Mouse (Mus musculus) CD4-positive naive resting alpha-beta T cell, adult 76 days (primary cell): ENCODE results near the gene Camp. TPM values are rescaled to one million over a fixed set of nuclear protein-coding genes. Genes with fewer than 3 reads are reported as not detected.

ENCODE experiments used
- total RNA-seq: library from RNA; stranded (reverse); gene quantifications from one replicate; pipeline ENCODE4 v1.2.4, GENCODE M21; 2023

The Camp gene
- total RNA-seq = 2.4 TPM

GRCm38 (mm10) chr9:109849312-109849758 lies at the start of gene Camp:
Gene Camp, minus strand, starts transcription at chr9:109849617.

GRCm38 (mm10) chr9:109874797-109875691 lies 25.6 kb upstream of the Camp start, which contains the start of gene Cdc25a:
Gene Cdc25a, plus strand, starts transcription at chr9:109875579.

GRCm38 (mm10) chr9:109832391-109833087 lies 16.9 kb downstream of the Camp start, which contains the start of gene Nme6:
Gene Nme6, plus strand, starts transcription at chr9:109832749.

GRCm38 (mm10) chr9:109811980-109812379 lies 37.4 kb downstream of the Camp start, which contains the start of gene Spink8:
Gene Spink8, plus strand, starts transcription at chr9:109812280.

Other genes with a start within 250 kb of the Camp start
- not detected for gene Fbxw24, start 223.6 kb downstream of the Camp start, total RNA-seq
- not detected for gene Fbxw25, start 185.0 kb downstream of the Camp start, total RNA-seq
- gene Fbxw18, start 146.9 kb downstream of the Camp start, total RNA-seq = not detected
- not detected for gene Fbxw26, start 103.5 kb downstream of the Camp start, total RNA-seq
- not detected for gene Fbxw27, start 58.9 kb downstream of the Camp start, total RNA-seq
- not detected for gene Spink8, start 37.3 kb downstream of the Camp start, total RNA-seq
- 8.8 TPM for gene Nme6, start 16.9 kb downstream of the Camp start, total RNA-seq
- gene Cdc25a, start 26.0 kb upstream of the Camp start, total RNA-seq = 10.4 TPM
- 69.6 TPM for gene Map4, start 81.8 kb upstream of the Camp start, total RNA-seq